ENCODE assay signal across 24 mouse cellular contexts in the genomic region with DNA sequence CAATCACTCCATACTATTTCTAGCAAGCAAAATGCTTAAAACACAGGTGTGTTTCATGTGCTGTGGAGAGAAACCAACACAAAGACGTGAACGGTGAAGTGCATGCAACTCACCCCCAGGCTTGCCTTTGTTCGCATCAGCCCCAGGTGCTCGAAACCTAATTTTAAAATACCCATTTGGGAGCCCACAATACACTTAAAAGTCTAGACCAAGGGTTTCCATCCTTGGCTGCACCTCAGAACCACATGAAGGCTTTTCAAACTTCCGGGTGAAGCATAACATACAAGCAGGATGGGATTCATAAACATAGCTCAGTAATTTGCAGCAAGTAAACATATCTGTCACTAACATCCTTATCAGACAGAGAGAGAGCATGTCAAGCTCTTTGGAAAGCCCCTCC. TPM values are rescaled to one million over a fixed set of nuclear protein-coding genes. Genes with fewer than 3 reads are reported as not detected.
DNase-seq lines count a peak whose midpoint lies in the region; ATAC-seq and TF ChIP-seq lines count a peak whose summit lies in the region.
"Had no signal": no experiment of that assay in that cellular context is flagged by ENCODE, and none has a peak within 500 bp of the region (broad histone marks: within the 10 kb centered on the region; RNA-seq: fewer than 3 reads in every experiment).

No protein-coding gene starts in this region.

- peaks cover 74% of the 10 kb centered on the region for H3K36me3 ChIP-seq in liver, adult 2 months (ENCODE audit: control insufficient read depth, insufficient read depth, low read length)
- no peaks in the 10 kb centered on the region for H3K36me3 ChIP-seq in liver, embryonic 11.5 days (ENCODE audit: control insufficient read depth, insufficient read depth, low read length)

- WGBS in liver, adult 2 months = 94% methylated on average over 5 of the region's 5 CpGs
- whole genome bisulfite sequencing in liver, embryonic 11.5 days = 89% methylated on average over 5 of the region's 5 CpGs

- no peak overlapping the region for H3K4me2 ChIP-seq in liver, embryonic 11.5 days
- H3K4me2 ChIP-seq: hindbrain, embryonic 15.5 days had no signal

- H3K27ac ChIP-seq in liver, adult 2 months (replicated peaks; ENCODE audit: insufficient read depth, low read depth, low read length) = peak overlapping the region; percentile 79
- H3K27ac ChIP-seq in liver, embryonic 11.5 days (ENCODE audit: low read depth, low read length) = no peak overlapping the region
- H3K27ac ChIP-seq: heart, embryonic 10.5 days; hindbrain, embryonic 15.5 days; kidney, postnatal 0 days had no signal

- no peak for DNase-seq in liver, adult 2 months (ENCODE audit: extremely low read depth, low read depth, low spot score)
- DNase-seq in liver, embryonic 11.5 days (ENCODE audit: low spot score) = no peak
- DNase-seq in CD8-positive naive resting alpha-beta T cell, adult 2 months (ENCODE audit: low read depth in 2 of 2, low spot score in 2 of 2) = peak; percentile 25 to 51
- DNase-seq in thymus, postnatal 25 days = peak; percentile 49
- DNase-seq in layer of hippocampus, adult 11-12 months (ENCODE audit: low spot score) = no peak
- DNase-seq in heart, postnatal 10 days = no peak
- DNase-seq in heart, postnatal 25 days (ENCODE audit: low spot score) = no peak
- DNase-seq: adrenal gland, postnatal 14 days; cerebellum, adult 11-12 months; cerebellum, postnatal 14 days; embryo, embryonic 11 days; forebrain, postnatal 0 days; heart, postnatal 14 days; kidney, adult 18-20 months; lung, adult 2 months; midbrain, embryonic 14.5 days; right cerebral cortex, postnatal 14 days; spleen, adult 18-20 months had no signal

- TF ChIP-seq CTCF in liver, adult 2 months (IDR thresholded peaks at IDR 0.05; ENCODE audit: low read depth, low read length) = no peak

- H3K27me3 ChIP-seq in liver, adult 2 months (ENCODE audit: control insufficient read depth, insufficient read depth, low read length) = no peaks in the 10 kb centered on the region
- no peaks in the 10 kb centered on the region for H3K27me3 ChIP-seq in liver, embryonic 11.5 days (replicated peaks; ENCODE audit: control insufficient read depth, insufficient read depth, low read length)
- H3K27me3 ChIP-seq: hindbrain, embryonic 15.5 days; megakaryocyte, embryonic 14.5 days; Patski had no signal

- TF ChIP-seq POLR2A in liver, adult 2 months (IDR thresholded peaks at IDR 0.05; ENCODE audit: extremely low read depth, insufficient read depth, low read length) = no peak

- ATAC-seq in liver, embryonic 11.5 days (replicated peaks; ENCODE audit: low FRiP score) = no peak
- ATAC-seq in inflammation-experienced regulatory T-cells, adult 6 months = peak; percentile 85
- ATAC-seq: forebrain, postnatal 0 days; Patski had no signal

- no peaks in the 10 kb centered on the region for H3K9me3 ChIP-seq in liver, embryonic 11.5 days (ENCODE audit: control insufficient read depth, low read length)
- H3K9me3 ChIP-seq: heart, embryonic 10.5 days; hindbrain, embryonic 15.5 days; megakaryocyte, embryonic 14.5 days had no signal

- H3K4me1 ChIP-seq in liver, adult 2 months (ENCODE audit: control insufficient read depth, insufficient read depth, low read length) = peaks cover 24% of the 10 kb centered on the region
- H3K4me1 ChIP-seq in liver, embryonic 11.5 days (replicated peaks; ENCODE audit: control insufficient read depth, insufficient read depth, low read length) = no peaks in the 10 kb centered on the region
- H3K4me1 ChIP-seq: hindbrain, embryonic 15.5 days had no signal

- H3K4me3 ChIP-seq in liver, adult 2 months (ENCODE audit: insufficient read depth, low read depth, low read length) = no peak overlapping the region
- no peak overlapping the region for H3K4me3 ChIP-seq in liver, embryonic 11.5 days (ENCODE audit: low read depth, low read length)
- H3K4me3 ChIP-seq: heart, embryonic 10.5 days; hindbrain, embryonic 15.5 days; megakaryocyte, embryonic 14.5 days had no signal

- peaks cover 5% of the 10 kb centered on the region; the same call in 1 of the 2 replicates for H3K79me2 ChIP-seq in liver, adult 2 months (ENCODE audit: control insufficient read depth, insufficient read depth, low read length)

- no peak overlapping the region for H3K9ac ChIP-seq in liver, adult 2 months (ENCODE audit: low read depth, low read length)
- no peak overlapping the region for H3K9ac ChIP-seq in liver, embryonic 11.5 days (ENCODE audit: low read depth, low read length)
- H3K9ac ChIP-seq: forebrain, postnatal 0 days; hindbrain, embryonic 15.5 days had no signal

- intact Hi-C loops in heart, postnatal 10 days (cut with DNase I) = no loop called here
- intact Hi-C loops in heart, postnatal 25 days (cut with DNase I) = no loop called here

RNA-seq across cellular contexts. Expression of a gene that starts 42.5 kb away (rescaled TPM):
- 5.3 and 6.7 TPM in 2 replicates for total RNA-seq in liver, adult 2 months (2014; rRNA removed)
- polyA plus RNA-seq in liver, adult 2 months (2012; rRNA removed) = 5.0 and 5.4 TPM in 2 replicates
- polyA plus RNA-seq in liver, embryonic 11.5 days (2014; fragmentation: Nextera tagmentation; extraction: Ambion mirVana) = 36.2 and 41.6 TPM in 2 replicates
- 100 to 1,000 TPM in 2 of 3 experiments, 10 to 100 TPM in 1; 91.8 to 131 (median 125) TPM for polyA plus RNA-seq in inflammation-experienced regulatory T-cells, adult 6 months (2017; shearing (Covaris generic))
- total RNA-seq in heart, postnatal 10 days (2021) = 10 to 100 TPM; 57.1 to 67.0 TPM
- total RNA-seq in heart, postnatal 25 days (2021) = 10 to 100 TPM; 26.1 to 32.0 TPM
- polyA plus RNA-seq: Patski had no signal

RNA-seq across cellular contexts. Expression of a gene that starts 57.3 kb away (rescaled TPM):
- total RNA-seq in liver, adult 2 months (2014; rRNA removed) = 18.2 and 24.1 TPM in 2 replicates
- 36.3 and 52.8 TPM in 2 replicates for polyA plus RNA-seq in liver, adult 2 months (2012; rRNA removed)
- polyA plus RNA-seq in liver, embryonic 11.5 days (2014; fragmentation: Nextera tagmentation; extraction: Ambion mirVana) = 6.3 and 7.5 TPM in 2 replicates
- polyA plus RNA-seq in inflammation-experienced regulatory T-cells, adult 6 months (2017; shearing (Covaris generic)) = 1 to 10 TPM; 1.4 to 1.8 (median 1.6) TPM
- total RNA-seq in heart, postnatal 10 days (2021) = 10 to 100 TPM in 1 of 2 experiments, 1 to 10 TPM in 1; 8.9 to 10.5 TPM
- 10 to 100 TPM; 10.0 to 10.2 TPM for total RNA-seq in heart, postnatal 25 days (2021)

Comparison
In these comparisons a context has a peak if more than half of its experiments do, and no peak if none do; other contexts are left out.
1. DNase-seq: peak in CD8-positive naive resting alpha-beta T cell, adult 2 months (2 of 2) and thymus, postnatal 25 days (single experiment); none in liver, adult 2 months (single experiment), liver, embryonic 11.5 days (single experiment), layer of hippocampus, adult 11-12 months (single experiment), heart, postnatal 10 days (0 of 2) and heart, postnatal 25 days (single experiment).